Mouse (Mus musculus) right cerebral cortex, postnatal 25 days (tissue): ENCODE measurements around the gene Dna2.
"Not testable (repeated sequence)": the region's sequence is repeated elsewhere in the genome, so short reads cannot be mapped to it uniquely, and the experiment has no call there.

ENCODE experiments used
- DNase-seq: peaks from one replicate; pipeline ENCODE4 v3.0.0; 2022

The Dna2 gene

GRCm38 (mm10) chr10:62946738-62947471 is at the start of gene Dna2:
Gene Dna2, plus strand, starts transcription at chr10:62947026.
- peak; percentile 84 for DNase-seq

- DNase-seq: no peak
These were observed 49.4 kb upstream of the Dna2 start for GRCm38 (mm10) chr10:62897437-62897836.

GRCm38 (mm10) chr10:62898061-62898460 is 48.8 kb upstream of the Dna2 start:
- DNase-seq: no peak

GRCm38 (mm10) chr10:62900144-62900543 is 46.7 kb upstream of the Dna2 start:
- no peak for DNase-seq

- DNase-seq: no peak
These were observed 45.0 kb upstream of the Dna2 start for GRCm38 (mm10) chr10:62901826-62902225.

GRCm38 (mm10) chr10:62902829-62903228 is 44.0 kb upstream of the Dna2 start:
- no peak for DNase-seq

- no peak for DNase-seq
These were observed 40.5 kb upstream of the Dna2 start for GRCm38 (mm10) chr10:62906336-62906735.

GRCm38 (mm10) chr10:62908896-62909295 is 37.9 kb upstream of the Dna2 start, which contains the start of gene Tet1:
Gene Tet1, minus strand, starts transcription at chr10:62908996.
- not testable (repeated sequence) for DNase-seq

- no peak for DNase-seq
These were observed 35.7 kb upstream of the Dna2 start for GRCm38 (mm10) chr10:62911120-62911519.

GRCm38 (mm10) chr10:62918985-62919384 is 27.8 kb upstream of the Dna2 start:
- no peak for DNase-seq

GRCm38 (mm10) chr10:62919925-62920765 is 26.7 kb upstream of the Dna2 start, which contains the start of gene Slc25a16:
Gene Slc25a16, plus strand, starts transcription at chr10:62920633.
- peak; percentile 92 for DNase-seq

GRCm38 (mm10) chr10:62920766-62921156 is 26.1 kb upstream of the Dna2 start:
- no peak for DNase-seq

GRCm38 (mm10) chr10:62924096-62924635 is 22.7 kb upstream of the Dna2 start:
- DNase-seq: no peak

- no peak for DNase-seq
These were observed 14.4 kb upstream of the Dna2 start for GRCm38 (mm10) chr10:62932381-62932780.

- no peak for DNase-seq
These were observed 1.7 kb upstream of the Dna2 start for GRCm38 (mm10) chr10:62944975-62945580.

- DNase-seq: no peak
These were observed 1.7 kb downstream of the Dna2 start for GRCm38 (mm10) chr10:62948551-62948950.

- DNase-seq: no peak
These were observed 17.1 kb downstream of the Dna2 start for GRCm38 (mm10) chr10:62963956-62964355.

GRCm38 (mm10) chr10:62965796-62966195 is 19.0 kb downstream of the Dna2 start:
- no peak for DNase-seq

GRCm38 (mm10) chr10:62966291-62966690 is 19.5 kb downstream of the Dna2 start:
- DNase-seq: no peak

- DNase-seq: no peak
These were observed 25.0 kb downstream of the Dna2 start for GRCm38 (mm10) chr10:62971821-62972220.

GRCm38 (mm10) chr10:62979667-62980038 is 32.8 kb downstream of the Dna2 start:
- no peak for DNase-seq

GRCm38 (mm10) chr10:62980039-62980954 is 33.5 kb downstream of the Dna2 start, which contains the start of gene Rufy2:
Gene Rufy2, plus strand, starts transcription at chr10:62980223.
- DNase-seq: peak; percentile 86
